Mouse (Mus musculus): ENCODE measurements around the gene Grm8. TPM values are rescaled to one million over a fixed set of nuclear protein-coding genes. Genes with fewer than 3 reads are reported as not detected.

The Grm8 gene
- polyA plus RNA-seq, 1 experiment from 2014 or later = 0.09 TPM

GRCm38 (mm10) chr6:28128871-28129270 lies 6.1 kb downstream of the Grm8 start:
- Histone ChIP-seq H3K27me3 (ENCODE audit: insufficient read depth, low read length) (peaks cover 34% of the 10 kb centered on the region), H3K27ac (ENCODE audit: low read length) (no peak overlapping the region), H3K9me3 (ENCODE audit: low read length) (no peaks in the 10 kb centered on the region), H3K36me3 (ENCODE audit: insufficient read depth, low read length) (no peaks in the 10 kb centered on the region), H3K4me3 (ENCODE audit: low read length) (no peak overlapping the region), H3K9ac (replicated peaks; ENCODE audit: low read length) (no peak overlapping the region), H3K4me1 (ENCODE audit: insufficient read depth, low read length) (peaks cover 10% of the 10 kb centered on the region), H3K4me2 (replicated peaks; ENCODE audit: low read depth, low read length) (no peak overlapping the region)
- no peak for ATAC-seq (ENCODE audit: low FRiP score, low TSS enrichment)
- WGBS = 91% methylated on average over 4 of the region's 4 CpGs

GRCm38 (mm10) chr6:28115519-28115918 lies 19.5 kb downstream of the Grm8 start:
- Histone ChIP-seq H3K9me3 (ENCODE audit: low read length) (no peaks in the 10 kb centered on the region), H3K9ac (replicated peaks; ENCODE audit: low read length) (no peak overlapping the region), H3K4me1 (ENCODE audit: insufficient read depth, low read length) (no peaks in the 10 kb centered on the region), H3K4me2 (replicated peaks; ENCODE audit: low read depth, low read length) (no peak overlapping the region), H3K4me3 (ENCODE audit: low read length) (no peak overlapping the region), H3K36me3 (ENCODE audit: insufficient read depth, low read length) (no peaks in the 10 kb centered on the region), H3K27ac (ENCODE audit: low read length) (no peak overlapping the region), H3K27me3 (ENCODE audit: insufficient read depth, low read length) (no peaks in the 10 kb centered on the region)
- 86% methylated on average over 2 of the region's 2 CpGs for WGBS
- ATAC-seq (ENCODE audit: low FRiP score, low TSS enrichment) = no peak

- no peaks in the 10 kb centered on the region for H3K4me1 ChIP-seq (ENCODE audit: insufficient read depth, low read length)
- H3K27me3 ChIP-seq (ENCODE audit: insufficient read depth, low read length) = no peaks in the 10 kb centered on the region
These were observed 20.1 kb downstream of the Grm8 start for GRCm38 (mm10) chr6:28114916-28115315.

GRCm38 (mm10) chr6:28111551-28111950 lies 23.4 kb downstream of the Grm8 start:
- H3K4me2 ChIP-seq (replicated peaks; ENCODE audit: low read depth, low read length) = no peak overlapping the region
- H3K4me3 ChIP-seq (ENCODE audit: low read length) = no peak overlapping the region
- no peaks in the 10 kb centered on the region for H3K36me3 ChIP-seq (ENCODE audit: insufficient read depth, low read length)
- WGBS = 90% methylated on average over 8 of the region's 8 CpGs
- H3K9ac ChIP-seq (replicated peaks; ENCODE audit: low read length) = no peak overlapping the region
- H3K4me1 ChIP-seq (ENCODE audit: insufficient read depth, low read length) = no peaks in the 10 kb centered on the region
- no peaks in the 10 kb centered on the region for H3K9me3 ChIP-seq (ENCODE audit: low read length)
- H3K27me3 ChIP-seq (ENCODE audit: insufficient read depth, low read length) = no peaks in the 10 kb centered on the region
- H3K27ac ChIP-seq (ENCODE audit: low read length) = no peak overlapping the region
- no peak for ATAC-seq (ENCODE audit: low FRiP score, low TSS enrichment)

More at GRCm38 (mm10) chr6:28114916-28115315, 20.1 kb downstream of the Grm8 start:
- no peaks in the 10 kb centered on the region for H3K36me3 ChIP-seq (ENCODE audit: insufficient read depth, low read length)
- 84% methylated on average over 1 of the region's 1 CpGs for WGBS
- H3K27ac ChIP-seq (ENCODE audit: low read length) = no peak overlapping the region
- H3K4me2 ChIP-seq (replicated peaks; ENCODE audit: low read depth, low read length) = no peak overlapping the region
- H3K4me3 ChIP-seq (ENCODE audit: low read length) = no peak overlapping the region
- ATAC-seq (ENCODE audit: low FRiP score, low TSS enrichment) = no peak
- H3K9me3 ChIP-seq (ENCODE audit: low read length) = no peaks in the 10 kb centered on the region
- no peak overlapping the region for H3K9ac ChIP-seq (replicated peaks; ENCODE audit: low read length)

GRCm38 (mm10) chr6:28102608-28103316 lies 32.2 kb downstream of the Grm8 start:
- no peaks in the 10 kb centered on the region for H3K9me3 ChIP-seq (ENCODE audit: low read length)
- H3K27ac ChIP-seq (ENCODE audit: low read length) = no peak overlapping the region
- H3K4me2 ChIP-seq (replicated peaks; ENCODE audit: low read depth, low read length) = no peak overlapping the region
- no peak for ATAC-seq (ENCODE audit: low FRiP score, low TSS enrichment)
- no peaks in the 10 kb centered on the region for H3K4me1 ChIP-seq (ENCODE audit: insufficient read depth, low read length)
- H3K4me3 ChIP-seq (ENCODE audit: low read length) = no peak overlapping the region
- no peaks in the 10 kb centered on the region for H3K27me3 ChIP-seq (ENCODE audit: insufficient read depth, low read length)
- 37% methylated on average over 9 of the region's 9 CpGs for WGBS
- H3K36me3 ChIP-seq (ENCODE audit: insufficient read depth, low read length) = no peaks in the 10 kb centered on the region
- no peak overlapping the region for H3K9ac ChIP-seq (replicated peaks; ENCODE audit: low read length)

- Histone ChIP-seq H3K27ac (ENCODE audit: low read length) (no peak overlapping the region), H3K36me3 (ENCODE audit: insufficient read depth, low read length) (no peaks in the 10 kb centered on the region), H3K4me1 (ENCODE audit: insufficient read depth, low read length) (no peaks in the 10 kb centered on the region), H3K4me2 (replicated peaks; ENCODE audit: low read depth, low read length) (no peak overlapping the region), H3K9me3 (ENCODE audit: low read length) (no peaks in the 10 kb centered on the region), H3K9ac (replicated peaks; ENCODE audit: low read length) (no peak overlapping the region), H3K27me3 (ENCODE audit: insufficient read depth, low read length) (no peaks in the 10 kb centered on the region), H3K4me3 (ENCODE audit: low read length) (no peak overlapping the region)
- 81% methylated on average over 3 of the region's 3 CpGs for WGBS
- no peak for ATAC-seq (ENCODE audit: low FRiP score, low TSS enrichment)
These were observed 35.0 kb downstream of the Grm8 start for GRCm38 (mm10) chr6:28100001-28100400.

GRCm38 (mm10) chr6:28092511-28092910 lies 42.5 kb downstream of the Grm8 start:
- Histone ChIP-seq H3K4me1 (ENCODE audit: insufficient read depth, low read length) (no peaks in the 10 kb centered on the region), H3K4me2 (replicated peaks; ENCODE audit: low read depth, low read length) (no peak overlapping the region), H3K9me3 (ENCODE audit: low read length) (no peaks in the 10 kb centered on the region), H3K27me3 (ENCODE audit: insufficient read depth, low read length) (no peaks in the 10 kb centered on the region), H3K27ac (ENCODE audit: low read length) (no peak overlapping the region), H3K9ac (replicated peaks; ENCODE audit: low read length) (no peak overlapping the region), H3K36me3 (ENCODE audit: insufficient read depth, low read length) (no peaks in the 10 kb centered on the region), H3K4me3 (ENCODE audit: low read length) (no peak overlapping the region)
- ATAC-seq (ENCODE audit: low FRiP score, low TSS enrichment) = no peak
- WGBS = 90% methylated on average over 6 of the region's 6 CpGs

GRCm38 (mm10) chr6:28091836-28092235 lies 43.1 kb downstream of the Grm8 start:
- no peak overlapping the region for H3K27ac ChIP-seq (ENCODE audit: low read length)
- no peak for ATAC-seq (ENCODE audit: low FRiP score, low TSS enrichment)
- WGBS = 88% methylated on average over 3 of the region's 3 CpGs
- no peak overlapping the region for H3K4me3 ChIP-seq (ENCODE audit: low read length)
- H3K4me1 ChIP-seq (ENCODE audit: insufficient read depth, low read length) = no peaks in the 10 kb centered on the region
- no peak overlapping the region for H3K4me2 ChIP-seq (replicated peaks; ENCODE audit: low read depth, low read length)
- H3K9me3 ChIP-seq (ENCODE audit: low read length) = no peaks in the 10 kb centered on the region
- no peak overlapping the region for H3K9ac ChIP-seq (replicated peaks; ENCODE audit: low read length)
- H3K36me3 ChIP-seq (ENCODE audit: insufficient read depth, low read length) = no peaks in the 10 kb centered on the region
- H3K27me3 ChIP-seq (ENCODE audit: insufficient read depth, low read length) = no peaks in the 10 kb centered on the region

GRCm38 (mm10) chr6:28090981-28091380 lies 44.0 kb downstream of the Grm8 start:
- no peaks in the 10 kb centered on the region for H3K4me1 ChIP-seq (ENCODE audit: insufficient read depth, low read length)
- H3K9ac ChIP-seq (replicated peaks; ENCODE audit: low read length) = no peak overlapping the region
- H3K36me3 ChIP-seq (ENCODE audit: insufficient read depth, low read length) = no peaks in the 10 kb centered on the region
- no peaks in the 10 kb centered on the region for H3K27me3 ChIP-seq (ENCODE audit: insufficient read depth, low read length)
- no peak overlapping the region for H3K4me2 ChIP-seq (replicated peaks; ENCODE audit: low read depth, low read length)
- no peaks in the 10 kb centered on the region for H3K9me3 ChIP-seq (ENCODE audit: low read length)
- ATAC-seq (ENCODE audit: low FRiP score, low TSS enrichment) = no peak
- no peak overlapping the region for H3K4me3 ChIP-seq (ENCODE audit: low read length)
- H3K27ac ChIP-seq (ENCODE audit: low read length) = no peak overlapping the region

GRCm38 (mm10) chr6:28075534-28075933 lies 59.4 kb downstream of the Grm8 start:
- Histone ChIP-seq H3K27me3 (ENCODE audit: insufficient read depth, low read length) (no peaks in the 10 kb centered on the region), H3K9me3 (ENCODE audit: low read length) (no peaks in the 10 kb centered on the region), H3K4me2 (replicated peaks; ENCODE audit: low read depth, low read length) (no peak overlapping the region), H3K27ac (ENCODE audit: low read length) (no peak overlapping the region), H3K4me3 (ENCODE audit: low read length) (no peak overlapping the region), H3K9ac (replicated peaks; ENCODE audit: low read length) (no peak overlapping the region), H3K36me3 (ENCODE audit: insufficient read depth, low read length) (no peaks in the 10 kb centered on the region), H3K4me1 (ENCODE audit: insufficient read depth, low read length) (peaks cover 5% of the 10 kb centered on the region; the same call in 1 of the 2 replicates)
- 20% methylated on average over 3 of the region's 3 CpGs for WGBS
- no peak for ATAC-seq (ENCODE audit: low FRiP score, low TSS enrichment)
